Mouse (Mus musculus) E14TG2a.4 (cell line): ENCODE results near the gene Helt.

Experiments
- H3K27me3 ChIP-seq: 2 replicates; pipeline ENCODE4 v1.6.1; 2014; ENCODE audit warnings: low read length, control low read depth; ENCODE audit not compliant: insufficient read depth
- H3K36me3 ChIP-seq: 2 replicates; pipeline ENCODE4 v1.6.1; 2014; ENCODE audit warnings: low read length, control low read depth; ENCODE audit not compliant: insufficient read depth
- H3K4me1 ChIP-seq: replicated peaks from 2 replicates; pipeline ENCODE4 v1.6.1; 2014; ENCODE audit warnings: low read depth, low read length, control low read depth
- H3K4me3 ChIP-seq: replicated peaks from 2 replicates; pipeline ENCODE4 v1.5.1; 2014; ENCODE audit warnings: mild to moderate bottlenecking, low read length
- H3K9me3 ChIP-seq: 2 replicates; pipeline ENCODE4 v1.6.1; 2014; ENCODE audit warnings: low read length, control low read depth
- CTCF ChIP-seq: conservative IDR thresholded peaks from 2 replicates; pipeline ENCODE4 v1.5.1; 2014; ENCODE audit warnings: low read length
- NANOG ChIP-seq: IDR thresholded peaks from 2 replicates; pipeline ENCODE4 v1.6.1; 2014; ENCODE audit warnings: borderline replicate concordance, low read length, mixed read lengths
- POU5F1 ChIP-seq: IDR thresholded peaks from 2 replicates; pipeline ENCODE4 v1.6.1; 2014; ENCODE audit warnings: low read length, borderline replicate concordance

Helt gene

GRCm38 (mm10) chr8:46293201-46293600, 1.3 kb downstream of the Helt start:
- TF ChIP-seq CTCF, result no peak
- H3K36me3 ChIP-seq, result no peaks in the 10 kb centered on the region
- peaks cover 58% of the 10 kb centered on the region for H3K4me1 ChIP-seq
- H3K4me3 ChIP-seq, result peak overlapping the region; percentile 68
- peaks cover 91% of the 10 kb centered on the region for H3K27me3 ChIP-seq
- no peaks in the 10 kb centered on the region for H3K9me3 ChIP-seq

GRCm38 (mm10) chr8:46291931-46292675, 2.4 kb downstream of the Helt start:
- TF ChIP-seq NANOG (no peak), POU5F1 (no peak), CTCF (no peak)
- Histone ChIP-seq H3K36me3 (no peaks in the 10 kb centered on the region), H3K4me3 (peak overlapping the region; percentile 68), H3K4me1 (peaks cover 58% of the 10 kb centered on the region), H3K9me3 (0 out of 2 replicates have a peak, but pooled peaks cover 3% of the 10 kb centered on the region), H3K27me3 (peaks cover 86% of the 10 kb centered on the region)

GRCm38 (mm10) chr8:46289274-46289673, 5.2 kb downstream of the Helt start:
- Histone ChIP-seq H3K4me3 (no peak overlapping the region), H3K36me3 (no peaks in the 10 kb centered on the region), H3K9me3 (0 out of 2 replicates have a peak, but pooled peaks cover 3% of the 10 kb centered on the region), H3K27me3 (peaks cover 62% of the 10 kb centered on the region), H3K4me1 (peaks cover 34% of the 10 kb centered on the region)
- TF ChIP-seq CTCF (no peak), POU5F1 (no peak), NANOG (no peak)

DNA sequence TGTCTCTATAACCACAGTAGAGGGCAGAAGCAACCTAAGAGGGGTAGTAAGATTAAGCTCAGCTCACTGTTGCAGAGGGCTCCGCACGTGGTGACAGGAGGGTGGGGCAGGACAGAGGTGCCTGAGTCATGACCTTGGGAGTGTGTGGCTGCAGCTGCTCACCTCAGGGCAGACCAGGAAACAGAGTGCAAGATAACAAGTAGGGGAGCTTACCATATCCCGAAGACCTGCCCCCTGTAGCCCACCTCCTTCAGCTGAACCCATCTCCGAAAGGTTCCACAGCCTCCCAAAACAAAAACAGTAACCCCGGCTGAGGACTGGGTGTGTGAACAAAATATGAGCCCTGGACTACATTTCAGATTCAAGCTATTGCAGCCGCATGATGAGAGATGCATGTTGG, 6.5 kb downstream of the Helt start:
- Histone ChIP-seq H3K4me1 (peaks cover 23% of the 10 kb centered on the region), H3K9me3 (0 out of 2 replicates have a peak, but pooled peaks cover 3% of the 10 kb centered on the region)
- TF ChIP-seq NANOG, result no peak

GRCm38 (mm10) chr8:46285980-46286379, 8.5 kb downstream of the Helt start:
- peaks cover 29% of the 10 kb centered on the region for H3K27me3 ChIP-seq
- H3K36me3 ChIP-seq, result no peaks in the 10 kb centered on the region
- no peak overlapping the region for H3K4me3 ChIP-seq
- TF ChIP-seq NANOG (no peak), CTCF (no peak)
- 0 out of 2 replicates have a peak, but pooled peaks cover 3% of the 10 kb centered on the region for H3K9me3 ChIP-seq
- peaks cover 3% of the 10 kb centered on the region for H3K4me1 ChIP-seq

More for the DNA sequence above, 6.5 kb downstream of the Helt start:
- Histone ChIP-seq H3K27me3 (peaks cover 50% of the 10 kb centered on the region), H3K4me3 (no peak overlapping the region), H3K36me3 (no peaks in the 10 kb centered on the region)

- no peak overlapping the region for H3K4me3 ChIP-seq
- H3K9me3 ChIP-seq, result no peaks in the 10 kb centered on the region
- H3K27me3 ChIP-seq, result peaks cover 7% of the 10 kb centered on the region
- no peaks in the 10 kb centered on the region for H3K4me1 ChIP-seq
- no peaks in the 10 kb centered on the region for H3K36me3 ChIP-seq
- peak; percentile 90 for TF ChIP-seq CTCF
- no peak for TF ChIP-seq NANOG
Observed at GRCm38 (mm10) chr8:46281536-46281935, 12.9 kb downstream of the Helt start.

- TF ChIP-seq CTCF, result no peak
- TF ChIP-seq POU5F1, result no peak
- no peak for TF ChIP-seq NANOG
- Histone ChIP-seq H3K4me1 (no peaks in the 10 kb centered on the region), H3K4me3 (no peak overlapping the region), H3K36me3 (no peaks in the 10 kb centered on the region), H3K9me3 (no peaks in the 10 kb centered on the region), H3K27me3 (peaks cover 7% of the 10 kb centered on the region)
Observed at GRCm38 (mm10) chr8:46276939-46277338, 17.5 kb downstream of the Helt start.

DNA sequence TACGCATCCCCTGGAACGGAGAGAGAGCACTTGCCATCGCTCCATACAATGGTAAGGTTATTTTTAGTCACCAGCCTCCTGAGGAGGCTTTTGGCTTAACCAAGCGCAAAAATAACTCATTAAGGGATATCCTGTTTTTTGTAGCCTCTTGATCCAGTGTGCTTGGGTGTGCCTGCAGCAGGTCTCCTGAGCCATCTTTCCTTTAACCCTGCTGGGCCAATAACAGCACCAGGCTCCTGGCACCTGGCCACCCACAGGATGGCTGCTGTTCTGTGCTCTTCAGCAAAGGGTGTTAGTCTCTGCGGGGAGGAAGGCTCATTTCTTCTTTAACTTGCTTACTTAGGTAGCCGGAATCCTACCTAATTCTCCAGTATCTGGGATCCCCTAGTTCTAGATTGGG, 23.7 kb downstream of the Helt start:
- no peak for TF ChIP-seq POU5F1
- TF ChIP-seq CTCF, result no peak
- no peak for TF ChIP-seq NANOG
- Histone ChIP-seq H3K36me3 (no peaks in the 10 kb centered on the region), H3K27me3 (no peaks in the 10 kb centered on the region; the same call in 1 of the 2 replicates), H3K9me3 (peaks cover 4% of the 10 kb centered on the region), H3K4me3 (no peak overlapping the region), H3K4me1 (peaks cover 13% of the 10 kb centered on the region)

GRCm38 (mm10) chr8:46270147-46270546, 24.3 kb downstream of the Helt start:
- H3K4me3 ChIP-seq, result no peak overlapping the region
- TF ChIP-seq CTCF (no peak), NANOG (no peak), POU5F1 (no peak)
- H3K9me3 ChIP-seq, result peaks cover 8% of the 10 kb centered on the region

More at GRCm38 (mm10) chr8:46270147-46270546, 24.3 kb downstream of the Helt start:
- Histone ChIP-seq H3K36me3 (no peaks in the 10 kb centered on the region), H3K4me1 (peaks cover 13% of the 10 kb centered on the region), H3K27me3 (no peaks in the 10 kb centered on the region; the same call in 1 of the 2 replicates)
